Mouse (Mus musculus): ENCODE data around the gene Tlk1. TPM values are rescaled to one million over a fixed set of nuclear protein-coding genes. Genes with fewer than 3 reads are reported as not detected.
A peak's percentile ranks its signal among the peaks of the same experiment; 100 is the strongest.

Gene Tlk1
- total and polyA plus RNA-seq, 3 experiments = 6.9 to 31.3 (median 26.0) TPM

DNA sequence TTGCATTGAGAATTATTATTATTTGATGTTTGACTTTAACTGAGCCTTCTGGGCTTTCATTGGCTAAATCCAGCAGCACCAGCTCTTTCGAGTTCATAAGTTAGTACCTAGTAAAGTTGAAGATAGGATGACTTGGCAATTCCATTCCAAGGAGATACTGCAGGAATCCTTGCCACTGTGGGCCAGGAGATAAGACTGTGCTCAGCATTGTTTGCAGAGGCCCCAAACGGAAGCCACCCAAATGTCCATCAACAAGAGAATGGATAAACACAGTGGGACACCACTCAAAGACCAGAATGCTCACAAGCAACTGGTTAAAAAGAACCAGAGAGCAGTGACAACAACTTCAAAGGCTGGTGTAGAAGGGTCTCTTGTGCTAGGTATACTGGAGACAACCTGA, 5.2 kb upstream of the Tlk1 start:
- no peak for TF ChIP-seq CTCF (IDR thresholded peaks at IDR 0.05)
- no peaks in the 10 kb centered on the region for H3K27me3 ChIP-seq (ENCODE audit: control insufficient read depth, insufficient read depth, low read length)
- no peaks in the 10 kb centered on the region for H3K4me1 ChIP-seq (ENCODE audit: control insufficient read depth, insufficient read depth, low read length)
- H3K4me3 ChIP-seq = no peak overlapping the region
- intact Hi-C loops (cut with DNase I) = no loop called here
- no peaks in the 10 kb centered on the region for H3K36me3 ChIP-seq (ENCODE audit: control insufficient read depth, insufficient read depth, low read length)
- 29% methylated on average over 2 of the region's 2 CpGs for WGBS
- H3K9ac ChIP-seq (ENCODE audit: low read depth, low read length) = no peak overlapping the region
- no peak for DNase-seq
- no peak overlapping the region for H3K27ac ChIP-seq
- no peaks in the 10 kb centered on the region for H3K79me2 ChIP-seq (replicated peaks; ENCODE audit: control insufficient read depth, insufficient read depth, low read length)

DNA sequence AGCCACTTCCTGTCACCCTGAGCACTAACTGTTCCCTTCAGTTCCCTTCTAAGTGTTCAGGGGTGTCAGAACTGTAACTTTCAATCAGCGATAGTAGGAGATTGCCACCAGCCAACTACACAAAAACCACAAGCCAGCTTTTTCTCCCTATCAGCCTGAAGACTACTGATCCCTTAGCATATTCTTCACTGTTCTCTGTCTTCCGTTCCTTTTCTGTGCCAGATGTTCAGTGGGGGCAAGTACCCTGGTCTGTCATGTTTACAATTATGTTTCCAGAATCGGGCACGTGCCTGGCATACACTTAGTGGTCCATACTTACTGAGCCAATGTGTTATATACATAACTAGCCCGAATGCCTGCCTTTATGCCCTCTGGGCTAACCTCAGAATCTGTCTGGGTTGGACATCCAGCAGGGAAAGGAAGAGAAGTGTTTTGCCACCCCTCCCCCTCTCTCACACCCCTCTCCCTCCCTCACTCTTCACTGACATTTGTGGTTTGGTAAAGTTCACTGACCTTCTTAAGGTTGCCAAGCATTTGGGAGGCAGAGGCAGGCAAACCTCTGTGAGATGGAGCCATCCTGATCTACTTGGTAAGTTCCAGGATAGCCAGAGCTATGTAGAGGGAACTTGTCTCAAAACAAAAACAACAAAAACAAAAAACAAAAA, 4.5 kb upstream of the Tlk1 start:
- no peaks in the 10 kb centered on the region for H3K4me1 ChIP-seq (ENCODE audit: control insufficient read depth, insufficient read depth, low read length)
- no peak for DNase-seq
- no peak overlapping the region for H3K4me3 ChIP-seq
- H3K9ac ChIP-seq (ENCODE audit: low read depth, low read length) = no peak overlapping the region
- H3K27me3 ChIP-seq (ENCODE audit: control insufficient read depth, insufficient read depth, low read length) = no peaks in the 10 kb centered on the region
- intact Hi-C loops (cut with DNase I) = loop anchor here (10.0 kb wide), 2 partner anchors 125 to 555 kb away; partner anchors contain the start of gene Hat1
- no peaks in the 10 kb centered on the region for H3K79me2 ChIP-seq (replicated peaks; ENCODE audit: control insufficient read depth, insufficient read depth, low read length)
- H3K36me3 ChIP-seq (ENCODE audit: control insufficient read depth, insufficient read depth, low read length) = no peaks in the 10 kb centered on the region
- whole genome bisulfite sequencing = 78% methylated on average over 5 of the region's 5 CpGs
- no peak overlapping the region for H3K27ac ChIP-seq
- no peak for TF ChIP-seq EP300 (IDR thresholded peaks at IDR 0.05; ENCODE audit: insufficient read depth, low read depth, low read length)
- no peak for TF ChIP-seq POLR2A (IDR thresholded peaks at IDR 0.05; ENCODE audit: insufficient read depth, low read depth, low read length)
- TF ChIP-seq CTCF (IDR thresholded peaks at IDR 0.05) = no peak

DNA sequence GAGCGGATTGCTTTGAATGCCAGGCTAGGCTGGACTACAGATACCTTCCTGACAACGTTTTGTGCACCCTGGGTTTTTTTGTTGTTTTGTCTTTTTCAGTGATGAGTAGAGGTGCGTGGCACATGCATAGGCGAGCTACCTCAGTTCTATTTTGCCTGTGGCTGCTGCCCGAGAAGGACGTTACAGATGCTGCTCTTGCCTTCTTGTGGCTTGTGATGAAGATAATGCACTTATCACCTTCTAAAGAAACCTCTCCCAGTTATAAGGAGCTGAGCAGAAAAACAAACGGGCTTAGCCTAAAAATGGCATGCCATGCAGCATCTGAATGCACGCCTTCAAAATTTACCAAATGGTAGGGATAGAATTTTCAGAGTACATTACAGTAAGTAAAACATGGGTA, 2.3 kb upstream of the Tlk1 start:
- Histone ChIP-seq H3K4me1 (ENCODE audit: control insufficient read depth, insufficient read depth, low read length) (no peaks in the 10 kb centered on the region; the same call in 1 of the 2 replicates), H3K4me3 (no peak overlapping the region), H3K79me2 (replicated peaks; ENCODE audit: control insufficient read depth, insufficient read depth, low read length) (no peaks in the 10 kb centered on the region), H3K27me3 (ENCODE audit: control insufficient read depth, insufficient read depth, low read length) (no peaks in the 10 kb centered on the region), H3K9ac (ENCODE audit: low read depth, low read length) (no peak overlapping the region), H3K27ac (no peak overlapping the region), H3K36me3 (ENCODE audit: control insufficient read depth, insufficient read depth, low read length) (peaks cover 2% of the 10 kb centered on the region; the same call in 1 of the 2 replicates)
- intact Hi-C loops (cut with DNase I) = loop anchor here (2.0 to 10.0 kb wide), 3 partner anchors 71 to 557 kb away; partner anchors contain the start of gene Hat1
- TF ChIP-seq EP300 (IDR thresholded peaks at IDR 0.05; ENCODE audit: insufficient read depth, low read depth, low read length) (no peak), CTCF (IDR thresholded peaks at IDR 0.05) (no peak), POLR2A (IDR thresholded peaks at IDR 0.05; ENCODE audit: insufficient read depth, low read depth, low read length) (no peak)
- WGBS = 78% methylated on average over 8 of the region's 8 CpGs
- DNase-seq = no peak

- Histone ChIP-seq H3K4me3 (no peak overlapping the region), H3K79me2 (replicated peaks; ENCODE audit: control insufficient read depth, insufficient read depth, low read length) (no peaks in the 10 kb centered on the region; the same call in 1 of the 2 replicates), H3K27ac (peak overlapping the region; percentile 54; the same call in 1 of the 2 replicates), H3K36me3 (ENCODE audit: control insufficient read depth, insufficient read depth, low read length) (peaks cover 3% of the 10 kb centered on the region; the same call in 1 of the 2 replicates), H3K9ac (ENCODE audit: low read depth, low read length) (no peak overlapping the region), H3K4me1 (ENCODE audit: control insufficient read depth, insufficient read depth, low read length) (peaks cover 1% of the 10 kb centered on the region), H3K27me3 (ENCODE audit: control insufficient read depth, insufficient read depth, low read length) (no peaks in the 10 kb centered on the region)
- TF ChIP-seq EP300 (IDR thresholded peaks at IDR 0.05; ENCODE audit: insufficient read depth, low read depth, low read length) = no peak
- no peak for TF ChIP-seq POLR2A (IDR thresholded peaks at IDR 0.05; ENCODE audit: insufficient read depth, low read depth, low read length)
- no peak for TF ChIP-seq CTCF (IDR thresholded peaks at IDR 0.05)
- WGBS = 70% methylated on average over 8 of the region's 8 CpGs
- DNase-seq = no peak
- intact Hi-C loops (cut with DNase I) = loop anchor here (2.0 to 10.0 kb wide), 3 partner anchors 72 to 558 kb away; partner anchors contain the start of gene Hat1
Measured at GRCm38 (mm10) chr2:70826436-70827230, 1.1 kb upstream of the Tlk1 start.

GRCm38 (mm10) chr2:70824838-70825370, 624 bp downstream of the Tlk1 start:
- H3K27ac ChIP-seq = peak overlapping the region; percentile 94
- TF ChIP-seq CTCF (IDR thresholded peaks at IDR 0.05) = no peak
- no peak for TF ChIP-seq EP300 (IDR thresholded peaks at IDR 0.05; ENCODE audit: insufficient read depth, low read depth, low read length)
- no peak for TF ChIP-seq POLR2A (IDR thresholded peaks at IDR 0.05; ENCODE audit: insufficient read depth, low read depth, low read length)
- H3K9ac ChIP-seq (ENCODE audit: low read depth, low read length) = peak overlapping the region; percentile 92
- H3K36me3 ChIP-seq (ENCODE audit: control insufficient read depth, insufficient read depth, low read length) = peaks cover 3% of the 10 kb centered on the region; the same call in 1 of the 2 replicates
- WGBS = under 1% methylated on average over 56 of the region's 59 CpGs
- intact Hi-C loops (cut with DNase I) = loop anchor here (1.0 to 10.0 kb wide), 4 partner anchors 46 to 560 kb away; partner anchors contain the start of gene Hat1
- H3K4me3 ChIP-seq = peak overlapping the region; percentile 83
- peaks cover 1% of the 10 kb centered on the region for H3K4me1 ChIP-seq (ENCODE audit: control insufficient read depth, insufficient read depth, low read length)
- peak; percentile 84 for DNase-seq
- H3K27me3 ChIP-seq (ENCODE audit: control insufficient read depth, insufficient read depth, low read length) = no peaks in the 10 kb centered on the region
- H3K79me2 ChIP-seq (replicated peaks; ENCODE audit: control insufficient read depth, insufficient read depth, low read length) = no peaks in the 10 kb centered on the region; the same call in 1 of the 2 replicates
